ENCODE assay signal across 8 mouse cellular contexts in the genomic region with DNA sequence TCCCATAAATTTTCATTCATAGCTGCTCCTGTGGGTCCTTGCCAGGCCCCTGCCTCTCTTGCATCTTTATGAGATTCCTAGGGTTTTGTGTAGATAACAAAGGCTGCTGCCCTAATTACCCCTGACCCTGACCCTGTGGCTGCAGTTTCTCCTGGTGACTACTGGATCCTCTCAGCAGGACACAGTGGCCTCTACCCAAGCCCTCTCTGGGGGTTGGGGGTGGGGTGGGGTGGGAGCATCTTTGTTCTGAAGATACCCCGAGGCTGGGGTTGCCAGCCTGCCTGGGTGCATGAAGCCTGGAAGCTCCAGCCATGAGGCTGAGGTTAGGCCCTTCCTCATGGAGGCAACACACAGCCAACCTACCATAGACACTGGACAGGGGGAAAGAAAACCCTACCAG. TPM values are rescaled to one million over a fixed set of nuclear protein-coding genes. Genes with fewer than 3 reads are reported as not detected.
A peak's percentile ranks its signal among the peaks of the same experiment; 100 is the strongest.
DNase-seq lines count a peak whose midpoint lies in the region; ATAC-seq and TF ChIP-seq lines count a peak whose summit lies in the region.

No protein-coding gene starts in this region.

- H3K27ac ChIP-seq in forebrain, embryonic 10.5 days, result peak overlapping the region; percentile 70
- H3K27ac ChIP-seq in forebrain, postnatal 0 days (ENCODE audit: low read depth, low read length), result no peak overlapping the region
- H3K27ac ChIP-seq in midbrain, embryonic 12.5 days (replicated peaks), result no peak overlapping the region

- H3K27me3 ChIP-seq in forebrain, embryonic 10.5 days (ENCODE audit: poor library complexity, severe bottlenecking), result no peaks in the 10 kb centered on the region
- H3K27me3 ChIP-seq in forebrain, postnatal 0 days (ENCODE audit: insufficient read depth, low read length), result no peaks in the 10 kb centered on the region
- no peaks in the 10 kb centered on the region for H3K27me3 ChIP-seq in megakaryocyte, embryonic 14.5 days (replicated peaks)
- no peaks in the 10 kb centered on the region for H3K27me3 ChIP-seq in midbrain, embryonic 12.5 days

- no peak overlapping the region for H3K9ac ChIP-seq in forebrain, postnatal 0 days
- H3K9ac ChIP-seq in midbrain, embryonic 12.5 days (replicated peaks), result peak overlapping the region; percentile 100

- no peaks in the 10 kb centered on the region for H3K9me3 ChIP-seq in forebrain, embryonic 10.5 days
- H3K9me3 ChIP-seq in forebrain, postnatal 0 days (ENCODE audit: low read length), result no peaks in the 10 kb centered on the region
- no peaks in the 10 kb centered on the region for H3K9me3 ChIP-seq in megakaryocyte, embryonic 14.5 days
- H3K9me3 ChIP-seq in midbrain, embryonic 12.5 days, result no peaks in the 10 kb centered on the region

- WGBS in forebrain, embryonic 10.5 days, result 0% methylated on average over 1 of the region's 1 CpGs
- WGBS in forebrain, postnatal 0 days, result 0% methylated on average over 1 of the region's 1 CpGs
- 0% methylated on average over 1 of the region's 1 CpGs for WGBS in midbrain, embryonic 12.5 days

- H3K4me1 ChIP-seq in forebrain, embryonic 10.5 days, result peaks cover 84% of the 10 kb centered on the region
- H3K4me1 ChIP-seq in forebrain, postnatal 0 days (ENCODE audit: insufficient read depth), result peaks cover 26% of the 10 kb centered on the region
- peaks cover 75% of the 10 kb centered on the region for H3K4me1 ChIP-seq in megakaryocyte, embryonic 14.5 days
- peaks cover 76% of the 10 kb centered on the region for H3K4me1 ChIP-seq in midbrain, embryonic 12.5 days

- TF ChIP-seq CTCF in forebrain, postnatal 0 days (IDR thresholded peaks at IDR 0.05; ENCODE audit: low read depth), result no peak

- DNase-seq in forebrain, embryonic 10.5 days (ENCODE audit: extremely low spot score, low spot score), result peak; percentile 38
- no peak for DNase-seq in forebrain, postnatal 0 days
- DNase-seq in adrenal gland, postnatal 36 days, result no peak
- DNase-seq in adrenal gland, postnatal 4 days (ENCODE audit: low spot score in 2 of 2), result no peak
- no peak for DNase-seq in layer of hippocampus, adult 9-10 months (ENCODE audit: low spot score)

- no peak for ATAC-seq in forebrain, postnatal 0 days
- no peak for ATAC-seq in megakaryocyte, adult 5-6 weeks (ENCODE audit: poor library complexity, severe bottlenecking)
- no peak for ATAC-seq in midbrain, embryonic 12.5 days (ENCODE audit: low FRiP score, low read depth)

- peak overlapping the region; percentile 98 for H3K4me3 ChIP-seq in forebrain, embryonic 10.5 days
- H3K4me3 ChIP-seq in forebrain, postnatal 0 days (ENCODE audit: low read depth, low read length), result no peak overlapping the region
- H3K4me3 ChIP-seq in megakaryocyte, embryonic 14.5 days (replicated peaks), result peak overlapping the region; percentile 70
- H3K4me3 ChIP-seq in midbrain, embryonic 12.5 days, result peak overlapping the region; percentile 98

- no peaks in the 10 kb centered on the region for H3K36me3 ChIP-seq in forebrain, embryonic 10.5 days (replicated peaks)
- no peaks in the 10 kb centered on the region for H3K36me3 ChIP-seq in forebrain, postnatal 0 days (ENCODE audit: insufficient read depth)
- H3K36me3 ChIP-seq in megakaryocyte, embryonic 14.5 days (replicated peaks; ENCODE audit: low read length), result no peaks in the 10 kb centered on the region
- H3K36me3 ChIP-seq in midbrain, embryonic 12.5 days, result no peaks in the 10 kb centered on the region

- no peak overlapping the region; the same call in 1 of the 2 replicates for H3K4me2 ChIP-seq in forebrain, postnatal 0 days (ENCODE audit: low read depth)
- peak overlapping the region; percentile 96 for H3K4me2 ChIP-seq in midbrain, embryonic 12.5 days (replicated peaks)

RNA-seq across cellular contexts. Expression of a gene that starts 4.0 kb away (rescaled TPM):
- 38.8 and 42.5 TPM in 2 replicates for polyA plus RNA-seq in forebrain, embryonic 10.5 days (2016; fragmentation: Nextera tagmentation; extraction: Ambion mirVana)
- total RNA-seq in forebrain, postnatal 0 days (2014; rRNA removed), result 48.5 and 75.6 TPM in 2 replicates
- 27.7 and 38.0 TPM in 2 replicates for polyA plus RNA-seq in forebrain, postnatal 0 days (2015; fragmentation: Nextera tagmentation; extraction: Ambion mirVana)
- 18.1 and 54.1 TPM in 2 replicates for polyA plus RNA-seq in megakaryocyte, embryonic 14.5 days (2012; ENCODE audit: insufficient read depth, low replicate concordance)
- 88.9 and 90.1 TPM in 2 replicates for total RNA-seq in megakaryocyte, adult 5-6 weeks (2015)
- total RNA-seq in megakaryocyte, adult 5-6 weeks (2017), result 11.4 and 15.6 TPM in 2 replicates
- 79.4 and 82.5 TPM in 2 replicates for polyA plus RNA-seq in midbrain, embryonic 12.5 days (2016; fragmentation: Nextera tagmentation; extraction: Ambion mirVana)
- total RNA-seq in adrenal gland, postnatal 36 days (2021), result 100 to 1,000 TPM in 1 of 2 experiments, 10 to 100 TPM in 1; 98.2 to 143 TPM
- total RNA-seq in adrenal gland, postnatal 4 days (2021), result 100 to 1,000 TPM; 105 to 122 TPM
